Mouse (Mus musculus): ENCODE results near the gene BC048679. TPM values are rescaled to one million over a fixed set of nuclear protein-coding genes. Genes with fewer than 3 reads are reported as not detected.

The BC048679 gene
- polyA plus RNA-seq, 1 experiment = not detected

DNA sequence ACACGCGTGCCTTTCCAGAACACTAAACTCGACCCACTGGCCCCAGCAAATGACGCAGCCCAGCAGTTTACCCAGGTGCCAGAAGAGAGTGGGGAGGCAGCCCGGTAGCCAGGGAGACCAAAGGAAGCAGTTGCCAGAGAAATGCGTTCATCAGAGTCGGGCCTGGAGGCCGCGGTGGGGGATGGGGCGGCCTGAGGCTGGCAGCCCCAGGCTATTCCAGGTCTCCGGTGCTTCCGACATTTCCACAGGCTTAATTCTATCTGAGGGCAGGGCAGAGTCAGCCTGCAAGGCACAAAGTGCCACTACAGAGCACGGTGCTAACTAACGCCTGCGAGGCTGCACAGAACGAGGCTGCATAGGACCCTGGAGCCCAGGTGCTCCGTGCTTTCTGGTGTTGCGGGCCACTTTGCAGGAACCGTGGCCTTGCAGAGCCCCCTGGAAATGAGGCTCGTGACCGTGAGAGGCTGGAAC lies 45.1 kb downstream of the BC048679 start:
- Histone ChIP-seq H3K27me3 (ENCODE audit: control insufficient read depth, insufficient read depth, low read length, poor library complexity, severe bottlenecking) (peaks cover 18% of the 10 kb centered on the region), H3K27ac (ENCODE audit: insufficient read depth, low read length) (no peak overlapping the region), H3K9ac (ENCODE audit: low read depth, poor library complexity, severe bottlenecking) (no peak overlapping the region)

More for the DNA sequence above, 45.1 kb downstream of the BC048679 start:
- Histone ChIP-seq H3K9me3 (replicated peaks; ENCODE audit: control insufficient read depth, insufficient read depth, low read length, poor library complexity, severe bottlenecking) (no peaks in the 10 kb centered on the region), H3K4me1 (ENCODE audit: control insufficient read depth, insufficient read depth, low read length) (no peaks in the 10 kb centered on the region), H3K36me3 (ENCODE audit: control insufficient read depth, insufficient read depth, low read length, poor library complexity, severe bottlenecking) (no peaks in the 10 kb centered on the region), H3K4me3 (ENCODE audit: low read depth, low read length) (peak overlapping the region; percentile 25)
- TF ChIP-seq CTCF (IDR thresholded peaks at IDR 0.05; ENCODE audit: low read depth, low read length) (no peak), EP300 (IDR thresholded peaks at IDR 0.05; ENCODE audit: insufficient read depth, low read depth, low read length) (0 out of 2 replicates have a peak, but pooled peaks have one; percentile 27)

Other genes starting within 250 kb of the BC048679 start
- gene Rps17, start 153.0 kb downstream of the BC048679 start, polyA plus RNA-seq (2011; ENCODE audit: insufficient read depth, insufficient read length, low read depth, missing spikeins) = 2,551 and 2,648 TPM in 2 replicates
- 9.5 and 14.8 TPM in 2 replicates for gene Cpeb1, start 42.8 kb downstream of the BC048679 start, polyA plus RNA-seq (2011; ENCODE audit: insufficient read depth, insufficient read length, low read depth, missing spikeins)
- gene Ap3b2, start 4.4 kb downstream of the BC048679 start, polyA plus RNA-seq (2011; ENCODE audit: insufficient read depth, insufficient read length, low read depth, missing spikeins) = 6.7 and 7.2 TPM in 2 replicates
- gene Fsd2, start 68.7 kb upstream of the BC048679 start, polyA plus RNA-seq (2011; ENCODE audit: insufficient read depth, insufficient read length, low read depth, missing spikeins) = not detected in 2 replicates
- gene Whamm, start 73.0 kb upstream of the BC048679 start, polyA plus RNA-seq (2011; ENCODE audit: insufficient read depth, insufficient read length, low read depth, missing spikeins) = 11.1 and 12.0 TPM in 2 replicates
- gene Homer2, start 209.2 kb upstream of the BC048679 start, polyA plus RNA-seq (2011; ENCODE audit: insufficient read depth, insufficient read length, low read depth, missing spikeins) = 9.2 and 9.9 TPM in 2 replicates